Mouse (Mus musculus) ES-E14 (cell line): ENCODE data around the gene Efna2.

Experiments
- CHD2 ChIP-seq: IDR thresholded peaks from 2 replicates; pipeline ENCODE4 v1.6.1; 2014; ENCODE audit warnings: mild to moderate bottlenecking, low read depth, low read length, inconsistent platforms
- HCFC1 ChIP-seq: IDR thresholded peaks from 2 replicates; pipeline ENCODE4 v1.6.1; 2012; ENCODE audit warnings: low read length, inconsistent platforms, borderline replicate concordance; ENCODE audit not compliant: insufficient read depth
- ZC3H11A ChIP-seq: IDR thresholded peaks from 2 replicates; pipeline ENCODE4 v1.6.1; 2012; ENCODE audit warnings: low read depth, mild to moderate bottlenecking, inconsistent platforms, low read length, borderline replicate concordance

DNA sequence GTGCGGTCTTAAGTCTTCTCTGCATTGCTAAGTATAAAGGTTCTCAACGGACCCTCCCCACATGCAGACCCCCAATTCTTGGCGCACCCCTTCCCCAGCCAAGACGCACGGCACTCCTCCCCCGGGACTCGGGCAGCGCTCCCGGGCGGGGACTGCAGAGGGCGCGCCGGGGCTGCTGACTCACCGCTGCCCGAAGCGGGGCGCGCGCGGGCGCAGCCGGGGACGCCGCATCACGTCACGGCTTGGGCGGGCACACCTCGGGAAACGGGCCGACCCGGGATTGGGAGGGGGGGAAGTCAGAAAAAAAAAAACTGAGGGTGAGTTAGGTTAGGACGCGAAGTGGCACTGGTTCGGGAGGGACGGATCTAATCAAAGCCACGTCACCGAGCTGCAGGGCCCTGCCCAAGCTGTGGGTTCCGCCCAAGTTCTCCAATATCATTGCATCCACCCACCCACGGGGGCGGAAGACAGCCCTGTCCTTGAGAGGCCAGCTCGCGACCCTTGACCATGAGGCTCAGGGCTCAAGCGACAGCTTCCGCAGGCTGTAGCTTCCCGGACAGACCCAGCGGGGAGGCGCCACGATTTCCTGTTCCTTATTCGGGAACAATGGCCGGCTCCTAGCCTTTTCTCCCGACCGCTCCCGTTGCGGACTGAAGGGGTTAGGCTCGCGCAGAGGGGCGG is 30.5 kb upstream of the Efna2 start:
- TF ChIP-seq HCFC1, result peak; percentile 54; the same call in 1 of the 2 replicates
- TF ChIP-seq ZC3H11A, result no peak; the same call in 1 of the 2 replicates
- no peak for TF ChIP-seq CHD2
